Mouse (Mus musculus) layer of hippocampus, postnatal 36 days (tissue): ENCODE measurements at regions not wholly inside any gene's neighbourhood (a gene's known extent, or its start where the extent isn't known, plus 50 kb on each side); places are given as distances from the start of the nearest gene placed in this dataset.

ENCODE experiments used
- DNase-seq, 2 experiments: peaks; one replicate each; pipeline ENCODE4 v3.0.0; 2022

DNA sequence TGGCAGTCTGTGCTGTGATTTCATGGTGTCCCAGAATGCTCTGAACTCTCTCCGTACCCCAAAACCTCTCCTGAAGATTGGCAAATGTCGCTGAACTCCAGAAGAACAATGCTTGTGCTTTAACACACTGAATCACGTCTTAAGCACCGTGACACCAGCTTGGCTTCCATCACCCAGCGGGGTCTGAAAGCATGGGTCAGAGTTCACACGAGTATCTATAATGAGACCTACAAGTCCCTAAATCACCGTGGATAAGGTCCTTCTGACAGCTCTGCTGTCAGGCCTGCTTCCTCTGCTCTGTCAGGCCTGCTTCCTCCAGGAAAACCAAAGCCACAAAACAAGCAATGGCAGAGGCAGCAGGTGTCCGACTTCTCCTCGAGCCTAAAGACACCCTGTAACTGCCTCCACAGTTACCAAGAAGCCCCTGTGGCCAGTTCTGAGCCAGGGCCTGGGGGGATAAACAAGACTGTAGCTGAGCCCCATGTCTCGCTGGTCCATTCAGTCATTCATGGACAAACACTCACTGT is 229.1 kb upstream of the A430005L14Rik start:
- DNase-seq = no peak

DNA sequence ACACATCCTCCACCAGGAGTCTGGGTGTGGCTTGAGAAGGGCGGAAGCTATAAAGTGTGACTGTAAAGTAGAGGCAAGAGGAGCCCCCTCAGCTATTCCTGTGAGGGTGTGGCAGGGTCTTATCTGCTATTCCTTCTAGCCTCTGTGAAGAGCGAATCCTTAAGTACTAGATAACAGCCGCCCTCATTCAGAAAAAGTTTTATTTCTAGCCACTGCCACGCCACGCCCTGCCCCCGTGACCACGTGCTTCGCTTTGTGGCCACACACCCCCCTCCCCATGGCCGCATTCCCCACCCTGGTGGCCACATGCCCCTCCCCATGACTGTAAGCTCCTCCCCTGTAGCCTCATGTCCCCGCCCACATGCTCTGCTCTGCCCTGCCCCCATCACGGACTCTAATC is 218.9 kb upstream of the A430005L14Rik start:
- no peak for DNase-seq

DNA sequence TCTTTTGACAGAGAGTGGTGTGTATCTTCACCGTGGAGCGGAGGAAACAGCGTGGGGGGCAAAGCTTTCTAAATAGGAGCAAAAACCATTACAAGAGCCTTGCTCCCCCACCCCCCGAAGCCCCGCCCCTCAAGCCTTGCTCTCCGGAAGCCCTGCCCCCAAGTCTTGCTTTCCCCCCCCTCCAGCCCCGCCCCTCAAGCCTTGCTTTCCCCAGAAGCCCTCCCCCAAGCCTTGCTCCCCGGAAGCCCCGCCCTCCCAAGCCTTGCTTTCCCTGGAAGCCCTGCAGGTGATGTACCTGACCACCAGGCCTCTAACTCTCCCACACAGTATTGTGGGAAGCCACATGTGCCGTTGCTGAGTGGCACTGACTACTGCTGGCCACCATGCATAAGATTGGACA is 214.8 kb upstream of the A430005L14Rik start:
- no peak for DNase-seq

DNA sequence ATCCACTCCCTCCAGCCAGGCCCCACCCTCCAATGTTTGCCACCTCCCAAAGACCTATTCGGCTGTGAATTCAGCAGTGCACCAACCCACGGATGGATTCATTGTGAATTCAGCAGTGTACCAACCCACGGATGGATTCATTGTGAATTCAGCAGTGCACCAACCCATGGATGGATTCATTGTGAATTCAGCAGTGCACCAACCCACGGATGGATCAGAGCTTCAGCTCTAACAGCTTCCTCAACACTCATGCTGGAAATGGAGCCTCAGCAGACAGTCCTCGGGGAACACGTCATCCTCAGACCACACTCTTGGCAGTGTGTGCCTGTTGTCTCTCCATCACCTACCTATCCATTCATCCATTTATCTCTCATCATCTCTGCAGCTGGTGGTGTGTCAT is 204.2 kb upstream of the A430005L14Rik start:
- DNase-seq = no peak

DNA sequence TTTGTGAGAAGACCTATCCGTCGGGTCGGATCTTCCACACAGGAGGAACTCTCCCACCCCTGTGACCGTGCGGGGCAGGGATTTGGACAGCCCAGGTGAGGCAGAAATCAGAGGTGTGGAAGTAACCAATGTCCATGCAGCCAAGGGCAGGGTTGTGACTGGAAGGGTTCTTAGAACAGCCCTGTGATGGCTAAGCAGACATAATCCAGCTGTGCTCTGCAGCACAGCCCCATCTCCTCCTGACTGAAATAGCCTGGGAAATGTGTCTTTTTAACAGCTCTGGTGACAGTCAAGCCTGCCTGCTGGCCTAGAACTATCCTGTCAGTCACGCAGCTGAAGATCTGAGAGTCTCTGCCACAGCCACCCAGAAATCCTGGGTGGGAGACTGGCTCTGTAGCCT is 198.7 kb upstream of the A430005L14Rik start:
- DNase-seq = no peak

DNA sequence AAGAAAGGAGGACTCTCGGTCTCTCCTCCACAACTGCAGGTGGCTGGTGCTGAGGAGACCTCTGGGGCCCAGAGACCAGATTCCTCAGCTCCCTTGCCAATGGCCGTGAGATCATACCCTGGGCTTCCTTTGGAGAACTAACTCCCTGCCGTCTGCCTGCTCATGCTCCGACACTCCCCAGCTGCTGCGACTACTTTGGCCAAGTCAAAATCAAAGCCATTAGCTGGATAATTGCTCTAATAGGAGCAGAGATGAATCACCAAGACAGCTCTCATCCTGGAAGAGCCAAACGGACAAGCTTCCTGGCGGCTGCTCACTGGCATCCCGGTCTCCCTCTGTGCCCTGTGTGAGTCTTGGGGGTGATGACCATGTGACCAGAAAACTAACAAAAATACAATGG is 198.3 kb upstream of the A430005L14Rik start:
- DNase-seq = no peak

DNA sequence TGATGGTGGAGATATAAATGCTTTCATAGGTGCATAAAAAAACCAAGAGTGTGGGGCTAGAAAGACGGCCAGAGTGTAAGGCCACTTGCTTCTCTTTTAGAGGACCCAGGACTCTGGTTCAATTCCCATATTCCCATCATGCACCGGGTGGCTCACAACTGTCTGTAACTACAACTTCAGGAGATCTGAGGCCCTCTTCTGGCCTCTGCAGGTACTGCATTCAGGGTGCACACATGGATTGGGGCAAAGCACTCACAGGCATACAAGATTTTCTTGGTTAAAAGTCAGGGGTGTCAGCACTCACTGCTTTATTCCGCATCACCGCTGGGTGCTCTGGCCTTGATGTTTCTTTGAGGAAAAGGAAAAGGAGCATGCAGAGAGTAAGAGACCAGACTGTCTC is 196.1 kb upstream of the A430005L14Rik start:
- DNase-seq = no peak

DNA sequence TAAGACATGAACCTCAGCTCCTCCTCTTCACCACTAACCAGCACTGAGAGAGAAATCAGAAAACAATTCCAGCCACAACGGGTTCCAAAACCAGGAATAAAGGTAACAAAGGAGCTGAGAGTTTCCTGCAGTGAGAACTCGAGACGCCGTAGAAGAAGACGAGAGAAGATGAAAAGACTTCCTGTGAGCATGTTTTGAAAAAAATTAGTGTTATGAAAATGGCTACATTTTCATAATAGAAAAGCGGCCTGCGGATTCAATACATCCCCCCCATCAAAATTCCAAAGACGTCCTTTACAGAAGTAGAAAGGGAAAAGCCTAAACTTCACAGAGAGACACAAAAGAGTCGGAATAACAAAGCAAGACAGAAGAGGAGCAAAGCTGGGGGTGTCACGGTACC is 193.6 kb upstream of the A430005L14Rik start:
- DNase-seq = no peak

DNA sequence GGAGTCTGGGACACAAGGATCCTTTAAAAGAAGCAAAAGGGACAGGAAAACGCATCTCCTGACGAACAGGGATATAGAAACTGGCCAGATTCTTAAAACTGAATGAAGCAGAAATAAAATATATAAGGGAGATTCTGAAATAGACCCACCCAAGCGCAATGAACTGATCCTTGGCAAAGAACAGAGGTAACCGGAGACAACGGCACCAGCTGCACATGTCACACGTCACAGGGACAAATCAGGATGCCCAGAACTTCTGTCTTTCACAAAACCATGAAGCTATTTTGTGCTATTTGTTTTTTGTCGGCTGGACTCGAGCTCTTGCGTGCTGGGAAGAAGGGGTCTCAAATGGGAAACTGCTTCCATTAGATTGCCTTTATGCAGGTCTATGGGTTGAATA is 189.3 kb upstream of the A430005L14Rik start:
- no peak for DNase-seq

DNA sequence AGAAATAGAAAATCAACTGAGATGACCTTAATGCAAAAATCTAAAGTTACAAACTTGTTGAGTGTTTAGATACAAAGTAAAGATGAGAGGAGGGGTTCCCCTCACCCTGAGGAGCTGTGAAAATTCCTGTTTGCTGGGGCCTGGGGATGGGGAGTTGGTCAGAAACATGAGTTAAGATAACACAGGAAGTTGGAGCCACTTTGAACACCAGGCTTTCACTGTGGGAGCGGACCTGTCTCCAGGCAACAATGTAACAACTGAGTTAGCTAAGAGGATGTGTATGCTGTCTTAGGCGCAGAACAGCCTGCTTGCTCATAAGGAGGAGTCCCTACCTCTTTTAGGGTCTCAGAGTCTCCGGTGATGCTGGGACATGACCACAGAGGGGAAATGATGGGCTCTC is 188.7 kb upstream of the A430005L14Rik start:
- DNase-seq = no peak

DNA sequence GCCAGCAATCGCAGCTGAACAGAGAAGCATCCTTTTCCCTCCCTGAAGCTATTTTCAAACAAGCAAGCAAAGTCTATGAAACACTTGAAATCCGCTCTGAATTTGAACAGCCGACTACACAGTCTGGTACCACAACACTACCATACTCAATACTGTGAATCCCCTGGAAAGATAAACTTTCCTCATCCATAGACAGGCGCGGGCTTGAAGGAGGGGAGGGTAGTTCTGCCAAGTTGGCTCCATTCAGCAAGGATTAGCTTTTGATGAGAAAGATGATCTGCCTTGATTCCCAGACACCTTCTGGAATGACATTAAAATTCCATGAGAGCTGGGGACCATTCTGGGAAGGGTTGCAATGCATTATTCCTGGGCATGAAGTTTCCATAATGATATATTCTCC is 186.4 kb upstream of the A430005L14Rik start:
- DNase-seq = no peak

DNA sequence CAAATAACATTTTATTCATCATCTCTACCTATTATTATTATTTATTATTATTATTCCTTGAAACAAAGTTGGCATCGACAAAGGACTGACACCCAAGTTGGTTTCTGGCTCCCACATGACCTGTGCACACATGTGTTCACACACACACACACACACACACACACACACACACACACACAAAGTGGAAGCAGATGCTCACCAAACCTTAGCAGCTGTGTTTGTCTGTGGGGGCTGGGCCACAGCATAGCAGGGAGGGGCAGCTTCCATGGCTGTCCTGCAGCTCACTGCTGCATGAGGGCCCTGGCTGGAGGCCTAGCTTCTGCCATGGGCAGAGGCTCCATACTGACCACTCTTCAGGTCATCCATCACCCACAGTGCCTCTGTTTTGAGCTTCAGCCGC is 176.5 kb upstream of the A430005L14Rik start:
- DNase-seq = no peak

DNA sequence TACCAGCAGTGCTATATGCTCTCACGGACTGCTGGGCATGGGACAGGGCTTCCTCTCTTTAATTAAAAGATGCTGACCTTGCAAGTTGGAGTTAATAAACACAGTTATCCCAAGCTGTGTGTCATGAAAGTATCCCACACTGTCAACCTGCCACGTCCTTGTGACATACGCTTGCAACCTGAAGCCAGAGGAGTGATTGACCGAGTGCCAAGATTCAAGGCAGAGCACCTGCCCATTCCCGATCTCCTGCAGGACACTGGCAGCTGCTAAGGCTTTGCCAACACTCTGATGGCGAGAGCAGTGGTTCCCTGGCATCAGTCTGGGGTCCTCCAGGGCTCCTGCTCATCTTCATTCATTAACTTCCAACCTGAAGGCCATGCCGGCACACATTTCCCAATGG is 175.8 kb upstream of the A430005L14Rik start:
- DNase-seq = no peak

DNA sequence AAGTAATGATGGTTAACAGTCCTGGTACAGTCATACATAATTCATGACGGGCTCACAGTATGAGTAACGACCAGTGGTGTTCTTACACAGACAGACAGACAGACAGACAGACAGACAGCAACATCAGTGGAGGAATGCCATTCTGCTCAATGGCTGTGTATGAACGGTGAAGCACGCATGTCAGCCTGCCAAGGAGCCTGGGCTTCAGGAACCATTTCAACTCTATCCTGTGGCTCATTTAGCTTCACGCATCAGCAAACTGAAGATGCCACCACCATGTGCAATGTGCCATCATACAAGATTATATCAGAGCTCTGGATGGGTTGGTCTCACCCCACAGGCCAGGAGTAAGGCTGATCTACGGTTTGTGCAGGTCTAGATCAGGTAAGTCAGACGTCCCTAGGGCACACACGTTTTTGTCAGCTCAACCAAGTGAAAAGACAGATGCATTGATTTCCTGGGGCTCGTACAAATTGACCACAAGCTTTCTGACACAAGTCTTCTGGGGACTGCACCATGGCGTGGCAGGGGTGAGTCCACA is 175.0 kb upstream of the A430005L14Rik start:
- no peak for DNase-seq

DNA sequence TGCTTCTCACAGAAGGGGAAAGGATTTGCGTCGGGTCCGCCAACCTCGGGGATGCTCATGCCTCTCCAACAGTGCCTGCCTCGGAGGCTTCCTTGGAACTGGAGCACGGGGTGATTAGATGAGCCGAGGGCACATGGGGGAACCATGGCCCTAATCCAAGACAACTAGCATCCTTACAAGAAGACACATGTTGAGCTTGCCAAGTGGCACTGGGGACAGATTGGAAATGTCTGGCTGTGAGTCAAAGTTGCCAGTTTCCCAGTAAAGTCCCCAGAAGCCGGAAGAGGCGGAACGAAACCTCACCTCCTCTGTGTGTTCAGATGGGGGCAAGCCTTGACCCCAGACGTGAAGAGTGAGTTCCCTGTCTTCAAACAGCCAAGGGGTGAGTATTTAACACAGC is 172.6 kb upstream of the A430005L14Rik start:
- DNase-seq = no peak

DNA sequence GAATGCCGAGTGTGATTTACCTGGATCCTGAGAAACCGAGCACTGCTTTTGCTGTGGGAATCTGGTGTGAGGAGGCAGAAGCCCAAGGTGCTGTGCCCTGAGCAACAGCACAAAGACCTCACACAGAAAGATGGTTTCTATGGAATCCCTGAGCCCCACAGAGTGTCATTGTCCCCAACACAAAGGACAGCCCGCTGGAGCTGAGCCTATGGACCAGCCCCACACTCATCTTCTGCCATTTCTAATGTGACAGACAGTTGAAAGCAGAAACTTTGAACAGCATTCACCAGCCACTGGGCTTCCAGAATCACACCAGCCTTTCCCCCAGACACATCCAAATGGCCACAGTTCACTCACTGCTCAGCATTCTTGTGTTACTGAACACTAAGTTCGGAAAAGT is 171.5 kb upstream of the A430005L14Rik start:
- DNase-seq = no peak

DNA sequence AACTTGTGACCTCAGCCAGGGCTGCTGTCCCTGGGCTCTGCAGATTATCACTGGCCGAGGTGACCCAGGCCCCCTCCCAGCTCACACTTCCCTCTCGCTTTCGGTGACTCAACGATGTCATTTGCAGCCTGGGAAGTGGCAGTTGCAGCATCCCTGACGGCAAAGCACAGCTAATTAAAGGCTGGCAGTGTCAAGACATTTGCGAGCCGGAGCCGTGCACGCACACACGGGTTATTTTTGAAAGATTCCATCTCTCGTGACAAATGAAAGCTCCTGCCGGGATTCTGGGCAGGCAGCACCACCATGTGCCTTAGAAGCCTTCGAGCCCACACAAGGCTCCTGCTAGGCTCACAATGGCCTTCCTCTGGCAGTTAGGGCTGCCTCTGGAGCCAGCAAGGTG is 164.7 kb upstream of the A430005L14Rik start:
- DNase-seq = no peak

DNA sequence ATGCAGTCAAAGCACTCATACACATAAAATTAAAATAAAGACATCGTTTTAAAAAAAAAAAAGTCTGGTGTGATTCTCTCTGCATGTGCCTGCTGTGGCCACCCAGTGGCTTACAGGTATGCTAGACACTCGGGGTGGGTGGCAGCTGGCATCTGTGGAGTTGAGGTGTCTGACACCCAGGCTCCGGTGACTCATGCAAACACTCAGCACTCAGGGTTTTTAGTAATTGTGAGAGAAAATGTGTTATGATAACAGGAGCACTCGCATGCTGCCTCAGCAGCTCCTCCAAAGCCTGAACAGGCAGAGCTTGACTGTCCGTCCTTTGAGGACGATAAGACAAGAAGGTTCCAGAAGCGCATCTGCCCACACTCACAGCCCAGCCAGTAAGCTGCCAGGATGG is 159.0 kb upstream of the A430005L14Rik start:
- DNase-seq = peak in 1 of 2 experiments; percentile 4

DNA sequence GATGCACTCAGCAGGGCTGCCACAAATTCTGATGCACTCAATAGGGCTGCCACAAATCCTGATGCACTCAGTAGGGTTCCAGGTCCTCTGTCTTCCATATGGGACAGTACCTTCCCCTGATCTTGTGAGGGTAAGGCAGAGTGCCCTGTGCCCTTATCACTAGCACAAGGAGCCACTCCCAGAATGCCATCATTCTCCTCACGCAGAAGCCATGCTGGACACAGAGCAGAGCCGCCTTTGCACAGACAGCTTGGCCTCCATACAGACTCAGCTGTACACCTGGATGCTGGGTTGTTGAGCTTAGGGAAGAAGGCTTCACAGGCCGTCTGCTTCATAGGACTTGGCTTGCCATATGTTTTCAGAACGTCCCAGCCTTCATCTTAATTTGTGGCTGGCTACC is 151.3 kb upstream of the A430005L14Rik start:
- DNase-seq = no peak

DNA sequence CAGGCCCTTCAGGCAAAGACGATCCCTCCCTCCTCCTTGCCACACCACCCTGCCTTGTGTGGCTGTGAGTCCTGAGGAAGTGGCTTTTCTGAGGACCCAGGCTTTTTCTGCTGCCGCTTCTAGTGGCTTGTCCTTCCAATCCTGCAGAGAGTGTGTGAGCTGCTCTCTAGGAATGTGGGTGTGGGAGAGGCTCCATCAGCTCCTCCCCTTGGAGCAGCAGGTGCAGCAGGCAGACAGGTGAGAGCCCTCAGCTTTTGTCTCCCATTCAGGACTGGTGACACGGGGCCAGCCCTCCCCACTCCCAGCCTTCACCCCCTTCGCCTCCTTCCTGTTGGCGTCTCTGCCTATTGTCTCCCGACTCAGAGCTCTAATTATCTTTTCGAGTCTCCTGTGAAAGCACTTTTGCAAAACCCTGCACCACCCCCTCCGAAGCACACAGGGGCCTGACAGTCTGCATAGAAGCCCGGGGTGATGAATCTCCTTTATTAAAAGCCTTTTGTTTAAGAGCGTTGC is 150.8 kb upstream of the A430005L14Rik start:
- no peak for DNase-seq

DNA sequence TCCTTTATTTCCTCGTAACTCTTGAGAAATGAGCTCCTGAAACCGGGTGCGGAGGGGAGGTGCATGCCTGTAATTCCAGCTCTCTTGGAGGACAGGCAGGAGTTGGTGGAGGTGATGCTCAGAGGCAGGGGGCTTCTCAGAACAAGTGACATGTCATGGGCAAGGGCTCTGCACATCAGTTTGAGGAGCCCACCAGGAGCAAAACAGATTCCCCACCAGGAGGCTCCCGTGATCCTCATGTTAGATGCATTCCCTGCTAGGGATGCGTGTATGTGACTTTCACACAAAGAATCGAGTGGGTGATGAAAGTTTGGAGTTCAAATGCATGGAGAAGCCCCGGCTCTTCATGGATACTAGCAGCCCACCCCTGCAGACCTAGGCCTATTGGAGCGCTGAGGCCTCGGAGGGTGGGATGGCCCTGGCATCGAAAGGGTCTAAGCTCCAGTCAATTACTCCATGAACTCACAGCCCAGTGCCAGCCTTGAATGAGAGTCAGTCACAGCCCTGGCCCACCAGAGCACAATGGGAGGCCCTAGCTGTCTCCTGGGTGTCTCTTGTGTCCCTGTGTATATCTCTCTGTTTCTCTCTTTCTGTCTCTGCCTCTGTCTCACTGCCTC is 150.1 kb upstream of the A430005L14Rik start:
- DNase-seq = peak in 1 of 2 experiments; percentile 3

DNA sequence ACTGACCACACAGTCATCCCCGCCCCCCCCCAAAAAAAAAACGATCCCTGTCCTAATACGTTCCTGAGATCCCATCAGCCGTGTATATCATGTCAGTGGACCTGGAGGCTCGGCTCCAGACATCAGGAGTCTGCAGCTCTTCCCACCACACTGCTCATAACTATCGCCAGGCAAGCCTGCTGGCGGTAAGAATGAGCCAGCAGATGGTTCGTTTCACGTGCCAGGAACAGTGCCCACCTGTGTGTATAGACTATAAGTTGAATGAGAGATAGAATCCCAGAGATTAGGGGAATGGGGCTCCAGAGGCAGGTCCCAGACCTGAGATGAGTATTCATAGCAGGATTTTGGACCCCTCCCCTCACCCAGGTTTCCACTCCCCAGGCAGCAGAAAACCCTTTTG is 144.2 kb upstream of the A430005L14Rik start:
- no peak for DNase-seq

DNA sequence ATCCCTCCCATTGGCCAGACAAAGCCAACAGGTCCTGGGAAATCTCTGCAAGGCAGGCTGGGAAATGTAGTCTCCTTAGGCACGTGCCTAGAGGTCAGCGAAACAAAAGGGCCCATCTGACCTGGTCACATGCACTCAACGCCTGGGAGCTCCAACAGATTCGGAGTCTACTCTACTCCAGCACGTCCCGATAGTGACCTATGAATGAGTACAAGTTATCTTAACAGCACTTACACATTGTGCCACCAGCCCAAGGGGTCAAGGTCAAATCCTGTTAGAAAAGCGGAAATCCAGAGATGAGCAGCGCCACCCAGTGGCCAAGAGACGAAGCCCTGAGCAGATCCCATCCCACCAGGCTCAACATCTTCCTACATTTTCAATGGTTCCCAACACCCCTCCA is 129.1 kb upstream of the A430005L14Rik start:
- DNase-seq = no peak

DNA sequence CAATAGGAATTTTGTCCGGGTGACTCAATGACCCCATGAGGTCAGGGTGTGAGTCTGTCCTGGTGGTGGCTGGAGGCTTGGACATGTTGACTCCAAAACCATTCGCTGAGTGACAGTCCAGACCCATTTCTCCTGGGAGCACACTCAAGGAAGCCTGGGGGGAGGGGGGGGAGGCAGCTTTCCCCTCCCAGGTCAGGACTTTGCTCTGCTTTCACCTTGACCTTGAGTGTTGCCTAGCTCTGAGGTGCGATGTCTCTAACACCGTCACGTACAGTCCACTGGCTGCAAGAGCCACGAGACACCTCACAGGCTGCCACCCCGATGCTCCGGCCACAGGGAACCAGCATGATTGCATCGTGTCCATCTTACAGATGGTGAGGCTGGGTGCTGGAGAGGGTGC is 127.3 kb upstream of the A430005L14Rik start:
- no peak for DNase-seq

DNA sequence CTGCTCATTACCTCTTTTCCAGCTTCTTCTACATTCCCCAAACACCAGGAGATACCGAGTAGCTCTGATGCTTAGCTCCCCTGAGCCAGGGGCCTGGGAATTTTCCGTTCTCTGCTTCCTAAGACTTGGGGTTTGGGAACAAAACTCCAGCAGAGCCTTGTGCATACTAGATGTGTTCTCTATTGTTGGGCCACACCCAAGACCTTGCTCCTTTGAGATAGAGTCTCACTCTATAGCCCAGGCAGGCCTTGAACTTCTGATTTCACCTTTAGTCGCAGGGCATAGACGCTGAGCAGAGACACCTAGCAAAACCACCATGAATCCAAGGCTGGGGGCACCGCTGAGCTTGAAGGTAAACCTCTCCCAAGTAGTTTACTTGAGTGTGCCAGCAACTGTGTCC is 126.5 kb upstream of the A430005L14Rik start:
- no peak for DNase-seq
